Mouse (Mus musculus) natural killer cell, adult 2 months (primary cell): ENCODE measurements around the gene Gm27029.
"Not testable (repeated sequence)": the region's sequence is repeated elsewhere in the genome, so short reads cannot be mapped to it uniquely, and the experiment has no call there.

Experiments
- DNase-seq, 2 experiments: peaks; one replicate each; pipeline ENCODE4 v3.0.0; 2022; ENCODE audit warnings: low spot score in 2 of 2

Gene Gm27029

DNA sequence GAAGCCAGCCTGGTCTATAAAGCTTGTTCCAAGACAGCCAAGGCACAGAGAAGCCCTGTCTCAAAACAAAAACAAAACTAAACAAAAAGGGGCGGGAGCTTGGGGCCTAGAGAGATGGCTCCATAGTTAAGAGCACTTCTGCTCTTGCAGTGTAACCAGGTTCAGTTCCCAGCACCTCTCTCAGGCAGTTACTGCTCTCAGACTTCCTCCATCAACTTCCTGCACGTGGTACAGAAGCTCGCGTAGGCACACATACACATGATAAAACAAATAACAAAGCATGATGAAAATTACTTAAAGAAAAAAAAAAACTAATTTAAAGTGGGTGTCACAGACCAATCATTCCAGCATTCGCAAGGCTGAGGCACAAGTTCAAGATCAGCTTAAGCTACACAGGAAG is 4.4 kb downstream of the Gm27029 start:
- no peak for DNase-seq

GRCm38 (mm10) chr11:101419610-101420009 is 5.0 kb downstream of the Gm27029 start:
- DNase-seq = no peak

DNA sequence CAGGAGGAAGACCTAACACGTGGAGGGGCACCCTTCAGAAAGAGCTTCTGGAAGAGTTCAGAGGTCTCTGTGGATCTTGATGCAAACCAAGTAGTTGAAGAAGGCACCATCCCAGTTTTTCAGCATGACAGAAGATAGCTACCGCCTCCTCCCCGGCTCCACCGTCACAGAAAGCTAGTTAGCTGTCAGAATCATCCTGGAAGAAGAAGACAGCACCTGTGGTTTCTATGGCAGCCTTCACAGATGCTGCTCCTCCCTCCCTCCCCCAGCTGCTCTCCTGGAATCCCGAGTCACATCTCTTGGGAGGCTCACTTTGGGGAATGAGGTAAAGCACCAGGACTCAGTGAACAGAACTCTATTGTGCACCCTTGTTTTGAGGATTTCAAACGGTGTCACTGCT is 5.6 kb downstream of the Gm27029 start:
- no peak for DNase-seq

GRCm38 (mm10) chr11:101417101-101417855 is 7.3 kb downstream of the Gm27029 start, which contains the start of gene Aarsd1:
TSS of gene Aarsd1 (minus strand) at chr11:101417615.
- DNase-seq = peak; percentile 69 to 78

DNA sequence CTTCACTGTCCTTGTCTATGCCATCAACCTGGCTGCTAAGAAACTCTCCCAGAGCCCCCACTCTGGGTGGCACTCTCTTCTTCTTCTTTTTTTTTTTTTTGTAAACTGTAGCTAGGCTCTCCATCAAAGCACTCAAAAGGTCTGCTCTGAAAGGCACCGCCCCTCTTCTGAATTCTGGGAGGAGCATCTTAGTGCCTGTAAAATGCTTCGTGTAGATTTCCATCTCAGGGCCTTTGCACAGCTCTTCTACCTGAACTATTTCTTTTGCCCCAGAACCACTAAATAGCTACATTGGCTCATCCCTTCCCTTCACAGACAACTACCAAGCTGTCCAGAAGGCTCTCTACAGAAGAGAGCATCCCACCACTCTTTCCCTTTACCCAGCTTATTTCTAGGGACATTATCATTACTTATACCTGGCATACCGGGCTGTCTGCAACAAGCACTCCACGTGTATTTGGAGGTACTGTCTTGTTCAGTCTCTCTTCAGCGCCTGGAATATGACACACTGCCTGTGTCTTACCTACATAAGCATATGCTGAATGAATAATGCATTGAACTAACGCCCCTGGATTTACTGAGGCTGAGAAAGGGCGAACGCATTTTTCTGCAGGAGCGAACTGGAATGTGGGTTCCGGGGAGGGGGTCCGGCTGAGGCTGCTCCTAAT is 8.0 kb downstream of the Gm27029 start:
- no peak for DNase-seq

DNA sequence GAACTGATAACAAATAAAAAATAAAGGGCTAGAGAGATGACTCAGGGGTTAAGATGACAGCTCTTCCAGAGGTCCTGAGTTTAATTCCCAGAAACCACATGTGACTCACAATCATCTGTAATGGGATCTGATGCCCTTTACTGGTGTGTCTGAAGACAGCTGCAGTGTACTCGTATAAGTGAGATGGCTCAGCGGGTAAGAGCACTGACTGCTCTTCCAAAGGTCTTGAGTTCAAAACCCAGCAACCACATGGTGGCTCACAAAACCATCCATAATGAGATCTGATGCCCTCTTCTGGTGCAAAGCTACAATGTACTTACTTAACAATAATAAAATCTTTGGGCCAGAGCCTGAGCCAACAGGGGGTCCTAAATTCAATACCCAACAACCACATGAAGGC is 9.3 kb downstream of the Gm27029 start:
- DNase-seq = no peak

- DNase-seq = peak; percentile 35 to 49
Observed at GRCm38 (mm10) chr11:101395110-101395509, 29.5 kb downstream of the Gm27029 start.

GRCm38 (mm10) chr11:101381817-101382216 is 42.8 kb downstream of the Gm27029 start:
- no peak for DNase-seq

GRCm38 (mm10) chr11:101378926-101379325 is 45.7 kb downstream of the Gm27029 start:
- no peak for DNase-seq

DNA sequence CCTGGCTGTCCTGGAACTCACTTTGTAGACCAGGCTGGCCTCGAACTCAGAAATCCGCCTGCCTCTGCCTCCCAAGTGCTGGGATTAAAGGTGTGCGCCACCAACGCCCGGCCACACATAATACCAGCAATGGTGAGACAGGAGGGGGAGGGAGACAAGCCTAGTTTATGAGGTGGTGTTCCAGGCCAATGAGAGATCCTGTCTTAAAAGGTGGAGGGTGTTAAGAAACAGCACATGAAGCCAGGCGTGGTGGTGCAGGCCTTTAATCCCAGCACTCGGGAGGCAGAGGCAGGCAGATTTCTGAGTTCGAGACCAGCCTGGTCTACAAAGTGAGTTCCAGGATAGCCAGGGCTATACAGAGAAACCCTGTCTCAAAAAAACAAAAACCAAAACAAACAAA is 46.4 kb downstream of the Gm27029 start:
- not testable (repeated sequence) for DNase-seq

DNA sequence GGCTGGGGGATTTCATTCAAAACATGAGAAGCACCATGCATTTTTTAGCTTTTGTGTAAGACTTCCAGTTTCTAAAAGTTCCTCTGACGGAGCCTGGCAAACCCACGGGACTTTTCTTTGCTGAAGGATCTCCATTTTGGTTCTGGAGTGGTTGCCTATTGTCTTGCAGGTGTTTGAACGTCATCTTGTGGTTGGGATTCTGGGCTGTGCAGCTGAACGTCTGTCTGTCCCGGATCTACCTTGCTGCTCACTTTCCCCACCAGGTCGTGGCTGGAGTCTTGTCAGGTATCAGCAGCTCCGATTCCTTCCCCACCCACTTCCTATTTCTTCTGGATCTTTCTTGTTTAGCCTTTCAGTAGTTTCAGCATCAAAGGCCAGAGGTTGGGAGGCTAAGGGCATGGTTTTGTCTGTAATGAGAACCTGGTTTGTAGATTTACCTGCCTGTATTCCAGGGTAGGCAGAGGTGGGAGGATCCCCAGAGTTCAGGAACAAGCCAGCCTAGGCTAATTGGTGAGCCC is 50.1 kb downstream of the Gm27029 start:
- DNase-seq = no peak

- no peak for DNase-seq
Observed at GRCm38 (mm10) chr11:101370141-101370540, 54.5 kb downstream of the Gm27029 start.

- no peak for DNase-seq
Observed at GRCm38 (mm10) chr11:101367326-101367935, 57.2 kb downstream of the Gm27029 start, which contains the start of gene G6pc. TSS of gene G6pc (plus strand) at chr11:101367561.

DNA sequence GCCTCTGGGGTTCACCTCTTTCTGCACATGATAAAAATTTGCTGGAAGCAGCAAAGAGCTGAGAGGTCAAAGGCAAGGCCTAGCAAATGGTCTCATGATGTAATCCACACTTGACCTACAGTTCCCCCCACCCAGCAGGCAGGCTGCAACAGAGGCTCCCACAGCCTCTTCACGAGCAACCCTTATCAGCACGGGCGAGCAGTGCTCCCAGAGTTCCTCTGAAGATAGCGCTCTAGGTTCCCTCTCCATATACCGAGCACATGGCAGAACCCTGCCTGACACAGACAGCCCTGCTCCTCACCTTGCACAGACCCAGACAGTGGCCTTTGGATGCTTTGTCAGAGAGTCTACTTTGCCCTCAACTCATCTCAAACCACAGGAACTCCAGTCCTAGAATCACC is 60.1 kb downstream of the Gm27029 start:
- DNase-seq = no peak

- DNase-seq = no peak
Observed at GRCm38 (mm10) chr11:101360651-101361113, 63.9 kb downstream of the Gm27029 start.

GRCm38 (mm10) chr11:101359776-101360175 is 64.8 kb downstream of the Gm27029 start:
- DNase-seq = no peak

- peak; percentile 49 to 74 for DNase-seq
Observed at GRCm38 (mm10) chr11:101357505-101358182, 67.0 kb downstream of the Gm27029 start.
